Mouse (Mus musculus) liver, postnatal 0 days (tissue): Measurements from ENCODE around the gene Hist1h2ap. TPM values are rescaled to one million over a fixed set of nuclear protein-coding genes. Genes with fewer than 3 reads are reported as not detected.
"Not testable (repeated sequence)": the region's sequence is repeated elsewhere in the genome, so short reads cannot be mapped to it uniquely, and the experiment has no call there.

Source experiments
- ATAC-seq: fragments of 200-750 bp; cut with Nextera tagmentation; 2 replicates; pipeline ENCODE4 v1.8.0; 2017; ENCODE audit warnings: mild to moderate bottlenecking, moderate library complexity
- DNase-seq: peaks from one replicate; pipeline ENCODE4 v3.0.0-alpha.2; 2016
- H3K27ac ChIP-seq: fragments of 300-500 bp; sonication (generic); 2 replicates; pipeline ENCODE4 v1.5.1; 2014; ENCODE audit warnings: antibody characterized with exemption, moderate library complexity, mild to moderate bottlenecking, low read depth
- H3K27me3 ChIP-seq: fragments of 300-500 bp; sonication (generic); 2 replicates; pipeline ENCODE4 v1.6.1; 2014; ENCODE audit warnings: low read length, control low read depth, mixed read lengths; ENCODE audit not compliant: insufficient read depth
- H3K36me3 ChIP-seq: fragments of 300-500 bp; sonication (generic); replicated peaks from 2 replicates; pipeline ENCODE4 v1.6.1; 2014; ENCODE audit warnings: mild to moderate bottlenecking, control low read depth, low read length, moderate library complexity, mixed read lengths; ENCODE audit not compliant: insufficient read depth
- H3K4me1 ChIP-seq: fragments of 300-500 bp; sonication (generic); 2 replicates; pipeline ENCODE4 v1.6.1; 2014; ENCODE audit warnings: antibody characterized with exemption, mild to moderate bottlenecking, control low read depth; ENCODE audit not compliant: insufficient read depth
- H3K4me2 ChIP-seq: fragments of 300-500 bp; sonication (generic); 2 replicates; pipeline ENCODE4 v1.6.1; 2014; ENCODE audit warnings: low read depth, mild to moderate bottlenecking, low read length, moderate library complexity, mixed read lengths
- H3K4me3 ChIP-seq: fragments of 300-500 bp; sonication (generic); 2 replicates; pipeline ENCODE4 v1.5.1; 2014; ENCODE audit warnings: low read depth, low read length
- H3K9ac ChIP-seq: fragments of 300-500 bp; sonication (generic); replicated peaks from 2 replicates; pipeline ENCODE4 v1.6.1; 2014; ENCODE audit warnings: mild to moderate bottlenecking, moderate library complexity
- H3K9me3 ChIP-seq: fragments of 300-500 bp; sonication (generic); 2 replicates; pipeline ENCODE4 v1.6.1; 2016; ENCODE audit warnings: mild to moderate bottlenecking, control low read depth, low read length, mixed read lengths
- CTCF ChIP-seq: sonication (generic); IDR thresholded peaks from 2 replicates; pipeline ENCODE4 v1.5.1; 2016; ENCODE audit warnings: antibody characterized with exemption, low read depth
- EP300 ChIP-seq: IDR thresholded peaks from 2 replicates; pipeline ENCODE4 v1.6.1; 2016; ENCODE audit warnings: antibody characterized with exemption, low read depth, mild to moderate bottlenecking
- WGBS: fragments of 180-500 bp; shearing (Covaris S2); extraction: QIAGEN DNeasy Blood & Tissue Kit; methylation state at CpG from one replicate; pipeline ENCODE4 v1.1.7; 2014; ENCODE audit not compliant: insufficient replicate concordance; 5-methylcytosine and 5-hydroxymethylcytosine counted together
- polyA plus RNA-seq: library from polyadenylated mRNA; unstranded; fragments of >200 nt; fragmentation: Nextera tagmentation; extraction: Ambion mirVana; gene quantifications from 2 replicates; pipeline ENCODE4 v1.2.1, GENCODE M21; 2015

Hist1h2ap gene
- polyA plus RNA-seq = 3,753 and 3,756 TPM in 2 replicates

- ATAC-seq = peak; percentile 86
Measured at GRCm38 (mm10) chr13:21833461-21833860, at the start of gene Hist1h2ap, which contains the start of gene Hist1h2br. Hist1h2ap (minus strand) TSS chr13:21833507. Hist1h2br (plus strand) TSS chr13:21833743.

DNA sequence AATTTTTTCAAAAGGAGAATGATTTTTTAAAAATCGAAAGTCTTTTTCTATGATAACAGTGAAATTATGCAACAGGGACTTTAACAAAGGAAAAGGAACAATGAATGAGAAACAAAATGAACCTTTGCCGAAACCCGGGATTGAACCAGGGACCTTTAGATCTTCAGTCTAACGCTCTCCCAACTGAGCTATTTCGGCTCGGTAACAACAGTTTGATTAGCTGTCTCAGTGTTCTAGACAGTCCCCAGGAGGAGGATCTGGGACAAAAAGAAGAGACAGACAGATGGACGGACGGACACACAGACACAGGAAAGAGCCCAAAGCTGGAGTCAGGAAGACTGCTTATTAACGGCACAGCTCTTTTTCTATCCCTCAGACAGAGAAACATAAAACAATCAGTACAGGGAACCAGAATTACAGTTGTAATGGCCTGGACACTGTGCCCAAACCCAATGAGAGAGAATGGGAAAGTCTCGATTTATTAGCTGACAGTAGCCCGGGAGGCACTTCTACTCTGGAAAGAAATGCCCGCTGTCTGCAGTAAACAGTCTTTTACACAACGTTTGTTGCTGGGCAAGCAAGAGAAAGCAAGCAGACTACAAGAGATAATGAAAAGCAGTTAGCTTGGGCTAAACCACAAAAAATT lies 49.6 kb upstream of the Hist1h2ap start:
- no peak overlapping the region; the same call in 1 of the 2 replicates for H3K9ac ChIP-seq
- no peaks in the 10 kb centered on the region for H3K9me3 ChIP-seq
- peak; percentile 66 for DNase-seq
- no peak overlapping the region for H3K27ac ChIP-seq
- peak; percentile 72 for ATAC-seq
- H3K4me2 ChIP-seq = peak overlapping the region; percentile 60
- H3K27me3 ChIP-seq = no peaks in the 10 kb centered on the region
- H3K4me1 ChIP-seq = peaks cover 3% of the 10 kb centered on the region; the same call in 1 of the 2 replicates
- peak overlapping the region; percentile 31 for H3K4me3 ChIP-seq
- no peaks in the 10 kb centered on the region for H3K36me3 ChIP-seq
- no peak for TF ChIP-seq EP300
- no peak for TF ChIP-seq CTCF
- 1% methylated on average over 13 of the region's 13 CpGs for WGBS

More at GRCm38 (mm10) chr13:21833461-21833860, at the start of gene Hist1h2ap, which contains the start of gene Hist1h2br:
- H3K9me3 ChIP-seq, H3K27me3 ChIP-seq, H3K36me3 ChIP-seq, H3K27ac ChIP-seq, H3K4me1 ChIP-seq, H3K4me3 ChIP-seq, DNase-seq, H3K4me2 ChIP-seq, H3K9ac ChIP-seq: not testable (repeated sequence)
- no CpG with 5 or more reads among the region's 24 CpGs for WGBS

DNA sequence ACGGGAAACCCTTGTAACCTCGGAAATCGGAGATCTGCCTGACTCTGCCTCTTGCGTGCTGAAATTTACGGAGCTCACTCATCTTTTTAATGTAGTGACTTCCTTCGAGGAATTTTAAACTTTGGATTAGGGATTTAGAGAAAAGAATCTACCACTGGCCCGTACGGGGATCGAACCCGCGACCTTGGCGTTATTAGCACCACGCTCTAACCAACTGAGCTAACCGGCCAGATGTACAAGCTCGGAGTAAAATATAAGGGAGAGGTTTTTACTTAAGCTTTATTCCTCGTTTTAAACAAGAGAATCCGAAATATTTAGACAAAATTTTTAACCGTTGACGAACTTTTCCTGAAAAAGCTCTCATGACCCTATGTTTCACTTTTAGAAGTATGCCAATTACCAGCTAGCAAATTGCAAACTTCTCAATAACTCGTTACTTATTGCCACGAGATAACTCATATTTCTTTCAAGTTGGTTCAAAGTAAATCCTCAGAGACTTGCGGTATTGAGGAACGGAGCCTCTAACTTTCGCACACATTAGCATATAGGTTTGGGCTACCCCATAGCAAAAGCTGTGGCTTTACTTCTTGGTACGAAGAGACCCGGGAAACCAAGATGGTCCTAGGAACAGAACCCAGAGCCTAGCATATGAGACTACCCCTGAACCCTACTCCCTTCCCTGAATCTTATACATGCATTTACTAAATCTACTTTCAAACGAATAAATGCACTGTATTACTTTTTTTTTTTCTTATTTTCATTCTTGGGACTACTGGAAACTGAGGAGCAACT lies 48.8 kb upstream of the Hist1h2ap start:
- Histone ChIP-seq H3K36me3 (no peaks in the 10 kb centered on the region), H3K4me1 (peaks cover 3% of the 10 kb centered on the region; the same call in 1 of the 2 replicates), H3K4me3 (peak overlapping the region; percentile 31), H3K4me2 (peak overlapping the region; percentile 60), H3K27me3 (no peaks in the 10 kb centered on the region), H3K9ac (peak overlapping the region; percentile 2; the same call in 1 of the 2 replicates), H3K9me3 (no peaks in the 10 kb centered on the region), H3K27ac (no peak overlapping the region)
- ATAC-seq (peak; percentile 60; the same call in 1 of the 2 replicates), DNase-seq (peak; percentile 45)
- 2% methylated on average over 27 of the region's 27 CpGs for WGBS
- TF ChIP-seq EP300 (no peak), CTCF (no peak)

- Histone ChIP-seq H3K4me2 (no peak overlapping the region), H3K27ac (no peak overlapping the region), H3K9me3 (no peaks in the 10 kb centered on the region), H3K27me3 (no peaks in the 10 kb centered on the region), H3K4me1 (peaks cover 3% of the 10 kb centered on the region; the same call in 1 of the 2 replicates), H3K36me3 (no peaks in the 10 kb centered on the region), H3K9ac (no peak overlapping the region), H3K4me3 (no peak overlapping the region)
- 81% methylated on average over 6 of the region's 6 CpGs for WGBS
- DNase-seq = no peak
- TF ChIP-seq EP300 (no peak), CTCF (no peak)
- ATAC-seq = no peak
Measured at GRCm38 (mm10) chr13:21880735-21881134, 47.4 kb upstream of the Hist1h2ap start.

DNA sequence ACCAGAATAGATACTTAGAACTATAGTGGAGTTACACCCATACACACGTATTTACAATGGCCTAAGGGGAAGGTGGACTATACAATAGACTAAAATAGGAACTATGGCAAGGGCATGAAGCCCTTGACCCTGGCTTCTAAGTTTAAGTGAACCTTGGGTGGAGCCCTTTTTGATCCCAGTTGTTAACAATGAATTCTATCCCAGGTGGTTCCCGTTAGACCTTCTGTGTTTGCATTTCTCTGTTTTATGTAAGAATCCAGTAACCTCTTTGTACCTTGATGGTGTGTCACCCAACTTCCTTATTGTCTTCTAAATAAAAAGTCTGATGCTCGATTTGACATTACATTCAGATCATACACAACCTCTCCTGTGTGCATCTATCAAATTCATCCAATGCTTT lies 32.2 kb upstream of the Hist1h2ap start:
- 59% methylated on average over 3 of the region's 3 CpGs for WGBS
- H3K4me1 ChIP-seq, H3K27ac ChIP-seq, H3K4me2 ChIP-seq, H3K36me3 ChIP-seq, H3K9me3 ChIP-seq, DNase-seq, H3K27me3 ChIP-seq, H3K4me3 ChIP-seq, ATAC-seq, H3K9ac ChIP-seq: not testable (repeated sequence)

- Histone ChIP-seq H3K9me3 (no peaks in the 10 kb centered on the region), H3K27me3 (no peaks in the 10 kb centered on the region), H3K36me3 (no peaks in the 10 kb centered on the region), H3K4me2 (no peak overlapping the region), H3K27ac (no peak overlapping the region), H3K4me1 (no peaks in the 10 kb centered on the region), H3K4me3 (no peak overlapping the region), H3K9ac (no peak overlapping the region)
- DNase-seq (no peak), ATAC-seq (no peak)
- WGBS = 38% methylated on average over 5 of the region's 5 CpGs
- no peak for TF ChIP-seq EP300
Measured at GRCm38 (mm10) chr13:21861608-21862007, 28.3 kb upstream of the Hist1h2ap start.
